Mouse (Mus musculus) neural tube, embryonic 11.5 days (tissue): ENCODE measurements at regions not wholly inside any gene's neighbourhood (a gene's known extent, or its start where the extent isn't known, plus 50 kb on each side); places are given as distances from the start of the nearest gene placed in this dataset.

ENCODE experiments used
- ATAC-seq: fragments of 200-750 bp; cut with Nextera tagmentation; 2 replicates; pipeline ENCODE4 v1.8.0; 2017; ENCODE audit warnings: moderate number of reproducible peaks, mild to moderate bottlenecking, moderate TSS enrichment, moderate library complexity; ENCODE audit not compliant: insufficient read depth, low FRiP score, low TSS enrichment
- DNase-seq: peaks from one replicate; pipeline ENCODE4 v3.0.0-alpha.2; 2015; ENCODE audit warnings: low spot score
- H3K27ac ChIP-seq: fragments of 300-500 bp; sonication (generic); 2 replicates; pipeline ENCODE4 v1.5.1; 2014; ENCODE audit warnings: low read depth, mild to moderate bottlenecking, low read length
- H3K27me3 ChIP-seq: fragments of 300-500 bp; sonication (generic); 2 replicates; pipeline ENCODE4 v1.6.1; 2014; ENCODE audit warnings: mild to moderate bottlenecking, low read length, mixed read lengths; ENCODE audit not compliant: control insufficient read depth, insufficient read depth
- H3K36me3 ChIP-seq: fragments of 300-500 bp; sonication (generic); 2 replicates; pipeline ENCODE4 v1.6.1; 2014; ENCODE audit warnings: mild to moderate bottlenecking, low read length, moderate library complexity, mixed read lengths; ENCODE audit not compliant: control insufficient read depth, insufficient read depth
- H3K4me1 ChIP-seq: fragments of 300-500 bp; sonication (generic); 2 replicates; pipeline ENCODE4 v1.6.1; 2014; ENCODE audit warnings: low read length, mixed read lengths; ENCODE audit not compliant: control insufficient read depth, insufficient read depth
- H3K4me2 ChIP-seq: fragments of 300-500 bp; sonication (generic); 2 replicates; pipeline ENCODE4 v1.6.1; 2014; ENCODE audit warnings: low read depth, mild to moderate bottlenecking, moderate library complexity
- H3K4me3 ChIP-seq: fragments of 300-500 bp; sonication (generic); 2 replicates; pipeline ENCODE4 v1.5.1; 2014; ENCODE audit warnings: low read depth, low read length
- H3K9ac ChIP-seq: fragments of 300-500 bp; sonication (generic); 2 replicates; pipeline ENCODE4 v1.6.1; 2014; ENCODE audit warnings: mild to moderate bottlenecking, low read length
- H3K9me3 ChIP-seq: fragments of 300-500 bp; sonication (generic); 2 replicates; pipeline ENCODE4 v1.6.1; 2016; ENCODE audit warnings: low read length; ENCODE audit not compliant: control insufficient read depth
- whole genome bisulfite sequencing: fragments of 180-500 bp; shearing (Covaris S2); extraction: QIAGEN DNeasy Blood & Tissue Kit; methylation state at CpG from one replicate; pipeline ENCODE4 v1.1.7; 2014; 5-methylcytosine and 5-hydroxymethylcytosine counted together

- Histone ChIP-seq H3K4me2 (no peak overlapping the region), H3K36me3 (no peaks in the 10 kb centered on the region), H3K4me1 (peaks cover 3% of the 10 kb centered on the region; the same call in 1 of the 2 replicates), H3K9ac (no peak overlapping the region), H3K27ac (no peak overlapping the region), H3K27me3 (no peaks in the 10 kb centered on the region), H3K9me3 (no peaks in the 10 kb centered on the region), H3K4me3 (no peak overlapping the region)
- DNase-seq (no peak), ATAC-seq (no peak)
- WGBS = 8% methylated on average over 1 of the region's 1 CpGs
Measured at GRCm38 (mm10) chr3:20986942-20987341, 620.0 kb upstream of the Agtr1b start.

GRCm38 (mm10) chr3:20986377-20986727 is 619.4 kb upstream of the Agtr1b start:
- peak; percentile 72 for ATAC-seq
- 6% methylated on average over 1 of the region's 1 CpGs for WGBS

GRCm38 (mm10) chr3:20985682-20986376 is 618.9 kb upstream of the Agtr1b start:
- Histone ChIP-seq H3K27ac (no peak overlapping the region), H3K4me3 (no peak overlapping the region), H3K27me3 (no peaks in the 10 kb centered on the region), H3K36me3 (no peaks in the 10 kb centered on the region), H3K9ac (no peak overlapping the region), H3K9me3 (no peaks in the 10 kb centered on the region), H3K4me2 (no peak overlapping the region), H3K4me1 (peaks cover 3% of the 10 kb centered on the region; the same call in 1 of the 2 replicates)
- ATAC-seq (no peak), DNase-seq (no peak)
- 64% methylated on average over 4 of the region's 4 CpGs for WGBS

More at GRCm38 (mm10) chr3:20986377-20986727, 619.4 kb upstream of the Agtr1b start:
- DNase-seq = peak; percentile 33
- H3K36me3 ChIP-seq = no peaks in the 10 kb centered on the region
- H3K9ac ChIP-seq = no peak overlapping the region
- H3K4me1 ChIP-seq = peaks cover 3% of the 10 kb centered on the region; the same call in 1 of the 2 replicates
- no peaks in the 10 kb centered on the region for H3K9me3 ChIP-seq
- H3K4me3 ChIP-seq = no peak overlapping the region
- H3K27me3 ChIP-seq = no peaks in the 10 kb centered on the region
- H3K27ac ChIP-seq = no peak overlapping the region
- no peak overlapping the region for H3K4me2 ChIP-seq

- no peak overlapping the region for H3K4me2 ChIP-seq
- H3K4me3 ChIP-seq = no peak overlapping the region
- H3K9me3 ChIP-seq = no peaks in the 10 kb centered on the region
- H3K27me3 ChIP-seq = no peaks in the 10 kb centered on the region
- H3K36me3 ChIP-seq = no peaks in the 10 kb centered on the region
- 38% methylated on average over 1 of the region's 1 CpGs for WGBS
- no peak overlapping the region for H3K27ac ChIP-seq
- H3K4me1 ChIP-seq = peaks cover 3% of the 10 kb centered on the region; the same call in 1 of the 2 replicates
- DNase-seq (peak; percentile 14), ATAC-seq (no peak)
- H3K9ac ChIP-seq = no peak overlapping the region
Measured at GRCm38 (mm10) chr3:20984146-20984545, 617.2 kb upstream of the Agtr1b start.

GRCm38 (mm10) chr3:20973077-20973476 is 606.1 kb upstream of the Agtr1b start:
- Histone ChIP-seq H3K27ac (no peak overlapping the region), H3K9ac (no peak overlapping the region), H3K36me3 (no peaks in the 10 kb centered on the region)

More at GRCm38 (mm10) chr3:20973077-20973476, 606.1 kb upstream of the Agtr1b start:
- no peak overlapping the region for H3K4me2 ChIP-seq
- WGBS = 76% methylated on average over 1 of the region's 1 CpGs
- no peak overlapping the region for H3K4me3 ChIP-seq
- H3K9me3 ChIP-seq = no peaks in the 10 kb centered on the region
- H3K27me3 ChIP-seq = no peaks in the 10 kb centered on the region
- no peak for DNase-seq
- H3K4me1 ChIP-seq = no peaks in the 10 kb centered on the region
- ATAC-seq = no peak
